Comparison of ENCODE assay signal across 11 mouse cellular contexts in the genomic region with DNA sequence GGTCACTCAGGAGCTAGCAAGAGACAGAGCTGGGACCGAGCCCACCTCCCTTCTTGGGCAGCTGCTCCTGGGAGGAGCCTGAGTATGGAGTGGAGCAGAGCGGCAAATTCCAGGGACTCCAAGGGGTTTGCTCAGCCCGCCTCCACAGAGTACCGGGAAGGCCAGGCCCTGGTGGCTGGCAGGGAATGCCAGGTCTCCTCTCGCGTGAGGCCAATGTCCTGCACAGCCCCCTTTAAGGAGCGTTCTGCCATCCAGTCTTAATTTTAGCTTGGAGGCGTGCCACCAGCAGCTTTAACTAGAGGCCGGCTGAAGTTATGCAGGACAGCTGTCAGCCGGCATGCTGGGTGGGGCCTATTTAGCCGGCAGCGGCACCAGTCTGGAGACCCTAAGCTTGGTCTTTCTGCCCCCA. TPM values are rescaled to one million over a fixed set of nuclear protein-coding genes. Genes with fewer than 3 reads are reported as not detected.
A peak's percentile ranks its signal among the peaks of the same experiment; 100 is the strongest.
DNase-seq lines count a peak whose midpoint lies in the region; ATAC-seq lines count a peak whose summit lies in the region.
"Had no signal": no experiment of that assay in that cellular context is flagged by ENCODE, and none has a peak within 500 bp of the region (broad histone marks: within the 10 kb centered on the region; RNA-seq: fewer than 3 reads in every experiment).

A gene (plus strand): TSS at position 165 of the 409 bp plus-strand sequence.

- 0 out of 2 replicates have a peak within 1 kb of the TSS, but pooled peaks have one; percentile 21 for H3K4me2 ChIP-seq in limb, embryonic 15.5 days
- no peak within 1 kb of the TSS for H3K4me2 ChIP-seq in forebrain, embryonic 11.5 days (ENCODE audit: low read depth, low read length, severe bottlenecking)

- no peaks in the 10 kb centered on the region for H3K9me3 ChIP-seq in limb, embryonic 15.5 days
- H3K9me3 ChIP-seq in forebrain, embryonic 11.5 days (ENCODE audit: control insufficient read depth, low read length) = no peaks in the 10 kb centered on the region

- peak; percentile 82 for ATAC-seq in limb, embryonic 15.5 days (ENCODE audit: insufficient number of reproducible peaks, low FRiP score, low TSS enrichment, low read depth)
- no peak for ATAC-seq in forebrain, embryonic 11.5 days (replicated peaks; ENCODE audit: low FRiP score)

- peaks cover 3% of the 10 kb centered on the region; the same call in 1 of the 2 replicates for H3K27me3 ChIP-seq in limb, embryonic 15.5 days
- H3K27me3 ChIP-seq in forebrain, embryonic 11.5 days (ENCODE audit: control insufficient read depth, insufficient read depth, low read length) = no peaks in the 10 kb centered on the region

- no peaks in the 10 kb centered on the region for H3K36me3 ChIP-seq in limb, embryonic 15.5 days
- no peaks in the 10 kb centered on the region for H3K36me3 ChIP-seq in forebrain, embryonic 11.5 days (ENCODE audit: control insufficient read depth, insufficient read depth, low read length)

- no peak within 1 kb of the TSS for H3K27ac ChIP-seq in limb, embryonic 15.5 days
- H3K27ac ChIP-seq in forebrain, embryonic 11.5 days (ENCODE audit: low read depth, low read length) = no peak within 1 kb of the TSS

- H3K9ac ChIP-seq in limb, embryonic 15.5 days = no peak within 1 kb of the TSS
- no peak within 1 kb of the TSS for H3K9ac ChIP-seq in forebrain, embryonic 11.5 days (ENCODE audit: low read length)

- WGBS in limb, embryonic 15.5 days = 21% methylated on average over 12 of the region's 12 CpGs
- 85% methylated on average over 12 of the region's 12 CpGs for whole genome bisulfite sequencing in forebrain, embryonic 11.5 days

- DNase-seq in kidney, postnatal 14 days = peak; percentile 27
- no peak for DNase-seq in kidney, postnatal 36 days
- peak; percentile 74 for DNase-seq in gastrocnemius, adult 18-20 months (ENCODE audit: low spot score)
- peak; percentile 72 to 78 for DNase-seq in heart, adult 9 months (ENCODE audit: low spot score in 2 of 2)
- no peak for DNase-seq in forebrain, embryonic 11.5 days (ENCODE audit: low spot score)
- no peak for DNase-seq in layer of hippocampus, adult 18-20 months (ENCODE audit: low spot score in 2 of 2)
- no peak for DNase-seq in cerebellum, adult 8-10 months
- DNase-seq: adrenal gland, adult 2 months had no signal

- peaks cover 12% of the 10 kb centered on the region for H3K4me1 ChIP-seq in limb, embryonic 15.5 days
- H3K4me1 ChIP-seq in forebrain, embryonic 11.5 days (replicated peaks; ENCODE audit: control insufficient read depth, insufficient read depth, low read length) = no peaks in the 10 kb centered on the region

- no peak within 1 kb of the TSS for H3K4me3 ChIP-seq in limb, embryonic 15.5 days
- H3K4me3 ChIP-seq in forebrain, embryonic 11.5 days (ENCODE audit: low read depth, low read length) = no peak within 1 kb of the TSS

RNA-seq across cellular contexts. Expression of the gene that starts here (rescaled TPM):
- 10 to 100 TPM; 47.8 to 52.7 TPM for total RNA-seq in gastrocnemius, adult 18-20 months (2021)
- polyA plus RNA-seq in limb, embryonic 15.5 days (2015; fragmentation: Nextera tagmentation; extraction: Ambion mirVana) = 18.5 and 58.0 TPM in 2 replicates
- 0.24 TPM in 1 of 2 replicates, not detected in the other for polyA plus RNA-seq in forebrain, embryonic 11.5 days (2014; fragmentation: Nextera tagmentation; extraction: Ambion mirVana)
- total RNA-seq in layer of hippocampus, adult 18-20 months (2021) = under 1 TPM; 0.86 to 0.92 TPM
- total RNA-seq: adrenal gland, adult 2 months; monocyte, adult 5-6 weeks had no signal
- polyA plus RNA-seq: stomach, embryonic 14.5 days had no signal

Comparison
In these comparisons a context has a peak if more than half of its experiments do, and no peak if none do; other contexts are left out.
1. RNA of the gene that starts here (total RNA-seq): 47.8 to 52.7 TPM in gastrocnemius, adult 18-20 months; 0.86 to 0.92 TPM in layer of hippocampus, adult 18-20 months; every median in the first group is over 10 times any median in the second.
2. RNA of the gene that starts here (polyA plus RNA-seq): 18.5 to 58.0 TPM in limb, embryonic 15.5 days; 0.24 TPM in forebrain, embryonic 11.5 days; every median in the first group is over 10 times any median in the second.
3. DNase-seq: peak in kidney, postnatal 14 days (single experiment), gastrocnemius, adult 18-20 months (single experiment) and heart, adult 9 months (2 of 2); none in kidney, postnatal 36 days (0 of 2), forebrain, embryonic 11.5 days (single experiment), layer of hippocampus, adult 18-20 months (0 of 2) and cerebellum, adult 8-10 months (single experiment).